Mouse (Mus musculus) thymus, postnatal 14 days (tissue): ENCODE data around the gene Lrriq1.

Source experiments
- DNase-seq: peaks from one replicate; pipeline ENCODE4 v3.0.0; 2021

The Lrriq1 gene

GRCm38 (mm10) chr10:103235707-103236459 lies at the start of gene Lrriq1:
Gene Lrriq1 (minus strand): TSS chr10:103236322.
- DNase-seq = no peak

- no peak for DNase-seq
Observed at GRCm38 (mm10) chr10:103253842-103254803, 18.0 kb upstream of the Lrriq1 start.

- DNase-seq = no peak
Observed at GRCm38 (mm10) chr10:103236460-103236772, 294 bp upstream of the Lrriq1 start.

- DNase-seq = no peak
Observed at GRCm38 (mm10) chr10:103226646-103227045, 9.5 kb downstream of the Lrriq1 start.

GRCm38 (mm10) chr10:103194655-103195328 lies 41.3 kb downstream of the Lrriq1 start:
- DNase-seq = no peak

GRCm38 (mm10) chr10:103145769-103146379 lies 90.2 kb downstream of the Lrriq1 start:
- no peak for DNase-seq

GRCm38 (mm10) chr10:103144927-103145768 lies 91.0 kb downstream of the Lrriq1 start:
- DNase-seq = no peak

- no peak for DNase-seq
Observed at GRCm38 (mm10) chr10:103142526-103142925, 93.6 kb downstream of the Lrriq1 start.

- no peak for DNase-seq
Observed at GRCm38 (mm10) chr10:103141532-103141931, 94.6 kb downstream of the Lrriq1 start.

GRCm38 (mm10) chr10:103140609-103141008 lies 95.5 kb downstream of the Lrriq1 start:
- no peak for DNase-seq

GRCm38 (mm10) chr10:103114629-103115028 lies 121.5 kb downstream of the Lrriq1 start:
- DNase-seq = no peak

- no peak for DNase-seq
Observed at GRCm38 (mm10) chr10:103108090-103108489, 128.0 kb downstream of the Lrriq1 start.

- no peak for DNase-seq
Observed at GRCm38 (mm10) chr10:103086101-103086500, 150.0 kb downstream of the Lrriq1 start.

- DNase-seq = no peak
Observed at GRCm38 (mm10) chr10:103049593-103049992, 186.5 kb downstream of the Lrriq1 start.

- DNase-seq = no peak
Observed at GRCm38 (mm10) chr10:103046623-103047022, 189.5 kb downstream of the Lrriq1 start.

GRCm38 (mm10) chr10:103045019-103045418 lies 191.1 kb downstream of the Lrriq1 start:
- no peak for DNase-seq

- no peak for DNase-seq
Observed at GRCm38 (mm10) chr10:103035002-103035640, 201.0 kb downstream of the Lrriq1 start.

- DNase-seq = no peak
Observed at GRCm38 (mm10) chr10:103030931-103031330, 205.2 kb downstream of the Lrriq1 start.

- DNase-seq = no peak
Observed at GRCm38 (mm10) chr10:103029730-103030490, 206.2 kb downstream of the Lrriq1 start, which contains the start of gene Alx1. Gene Alx1 (minus strand): TSS chr10:103030215.

GRCm38 (mm10) chr10:103029132-103029729 lies 206.9 kb downstream of the Lrriq1 start:
- DNase-seq = no peak
